8 mouse cellular contexts compared by ENCODE assay signal in the genomic region with DNA sequence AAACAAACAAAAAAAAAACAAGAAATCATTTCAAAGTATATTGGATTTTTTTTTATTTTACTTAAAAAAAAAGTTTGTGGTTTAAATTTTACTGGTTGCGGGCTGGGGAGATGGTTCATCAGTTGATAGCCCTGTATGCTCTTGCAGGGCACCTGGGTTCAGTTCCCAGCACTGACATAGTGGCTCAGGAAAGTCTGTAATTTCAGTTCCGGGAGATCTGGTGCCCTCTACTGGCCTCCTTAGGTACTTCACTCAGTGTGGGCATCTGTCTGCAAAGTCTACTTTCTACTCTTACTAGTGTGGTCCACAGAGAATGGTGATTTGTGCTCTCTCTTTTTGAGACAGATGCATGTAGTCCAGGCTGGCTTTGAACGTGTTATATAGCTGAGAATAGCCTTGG. TPM values are rescaled to one million over a fixed set of nuclear protein-coding genes. Genes with fewer than 3 reads are reported as not detected.
DNase-seq lines count a peak whose midpoint lies in the region.

No protein-coding gene starts in this region.

- intact Hi-C loops in left cerebral cortex, postnatal 4 days (cut with DNase I): no loop called here

- peak; percentile 57 for DNase-seq in adrenal gland, postnatal 14 days
- DNase-seq in adrenal gland, adult 2 months: no peak
- DNase-seq in left cerebral cortex, postnatal 4 days: peak; percentile 32
- DNase-seq in left cerebral cortex, adult 9 months (ENCODE audit: low spot score in 2 of 2): no peak
- DNase-seq in c-Kit-positive CD71-positive TER-119-positive erythroid progenitor cells, embryonic 14.5 days (ENCODE audit: low spot score): peak; percentile 71
- peak; percentile 55 to 78 for DNase-seq in natural killer cell, adult 2 months (ENCODE audit: low spot score in 2 of 2)
- no peak for DNase-seq in gastrocnemius, postnatal 4 days (ENCODE audit: low spot score in 2 of 2)
- DNase-seq in embryo, embryonic 9.5 days (ENCODE audit: extremely low spot score): no peak

RNA-seq across cellular contexts. Expression of a gene that starts 7.4 kb away (rescaled TPM):
- total RNA-seq in adrenal gland, postnatal 14 days (2021): 1.8 and 2.2 TPM in 2 replicates
- 1 to 10 TPM; 1.5 to 2.0 TPM for total RNA-seq in adrenal gland, adult 2 months (2021)
- polyA plus RNA-seq in adrenal gland, adult 2 months (2012; rRNA removed): 2.3 and 6.0 TPM in 2 replicates
- total RNA-seq in left cerebral cortex, postnatal 4 days (2021): 1 to 10 TPM; 7.9 to 8.0 TPM
- total RNA-seq in gastrocnemius, postnatal 4 days (2021): 1 to 10 TPM; 2.2 to 2.3 TPM

RNA-seq across cellular contexts. Expression of a gene that starts 12.9 kb away (rescaled TPM):
- 83.1 and 84.0 TPM in 2 replicates for total RNA-seq in adrenal gland, postnatal 14 days (2021)
- 10 to 100 TPM; 67.8 to 83.7 TPM for total RNA-seq in adrenal gland, adult 2 months (2021)
- 52.2 and 52.3 TPM in 2 replicates for polyA plus RNA-seq in adrenal gland, adult 2 months (2012; rRNA removed)
- 100 to 1,000 TPM; 208 to 215 TPM for total RNA-seq in left cerebral cortex, postnatal 4 days (2021)
- total RNA-seq in gastrocnemius, postnatal 4 days (2021): 100 to 1,000 TPM; 193 to 204 TPM

Comparison
In these comparisons a context has a peak if more than half of its experiments do, and no peak if none do; other contexts are left out.
1. DNase-seq: peak in adrenal gland, postnatal 14 days (single experiment), left cerebral cortex, postnatal 4 days (single experiment), c-Kit-positive CD71-positive TER-119-positive erythroid progenitor cells, embryonic 14.5 days (single experiment) and natural killer cell, adult 2 months (2 of 2); none in adrenal gland, adult 2 months (single experiment), left cerebral cortex, adult 9 months (0 of 2), gastrocnemius, postnatal 4 days (0 of 2) and embryo, embryonic 9.5 days (single experiment).